Mouse (Mus musculus): ENCODE data around the gene Clec4f. TPM values are rescaled to one million over a fixed set of nuclear protein-coding genes. Genes with fewer than 3 reads are reported as not detected.
"Not testable (repeated sequence)": the region's sequence is repeated elsewhere in the genome, so short reads cannot be mapped to it uniquely, and the experiment has no call there.

Gene Clec4f
- total RNA-seq (2021), result not detected
- long read RNA-seq, experiment 1, result 0 reads
- long read RNA-seq, experiment 2, result 0 reads

- no peak for DNase-seq
Measured at GRCm38 (mm10) chr6:83656087-83656486, at the start of gene Clec4f. Gene Clec4f (minus strand): TSS chr6:83656187.

- no peak for DNase-seq
Measured at GRCm38 (mm10) chr6:83704701-83705100, 48.7 kb upstream of the Clec4f start.

DNA sequence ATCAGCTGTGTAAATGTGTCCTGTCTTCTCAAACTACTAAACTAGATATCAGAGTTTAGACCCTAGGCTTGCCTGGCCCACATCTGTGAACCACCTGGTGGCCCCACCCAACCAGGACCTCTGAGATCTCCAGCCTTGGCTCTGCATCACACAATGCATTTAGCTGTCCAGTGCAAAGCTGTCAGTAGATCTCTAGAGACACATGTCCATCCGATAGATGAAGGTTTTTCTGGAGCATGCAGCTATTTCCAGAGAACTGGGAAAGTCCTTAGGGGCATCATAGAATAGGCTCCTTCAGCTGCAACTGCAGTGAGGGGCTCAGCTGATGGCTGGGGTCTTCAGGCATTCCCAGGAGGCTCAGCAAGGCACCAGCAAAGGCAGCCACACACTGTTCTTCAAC, 48.3 kb upstream of the Clec4f start:
- no peak for DNase-seq

DNA sequence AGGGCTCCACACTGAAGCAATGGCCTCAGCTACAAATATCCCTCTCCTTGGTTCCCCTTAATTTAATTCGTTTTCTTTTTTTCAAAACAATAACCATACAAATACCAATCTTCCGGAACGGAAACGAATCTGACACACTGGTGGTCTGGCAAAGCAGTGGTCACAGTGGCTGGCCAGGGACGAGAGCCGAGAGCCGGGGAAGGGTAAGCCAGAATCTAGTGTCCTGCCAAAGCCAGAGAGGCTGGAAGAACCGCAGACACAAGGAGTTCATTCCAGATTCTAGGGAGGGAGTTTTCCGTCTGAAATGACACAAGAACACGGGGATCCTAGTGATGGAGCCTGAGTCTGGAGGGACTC, 47.7 kb upstream of the Clec4f start:
- DNase-seq, result no peak

GRCm38 (mm10) chr6:83703000-83703721, 47.2 kb upstream of the Clec4f start:
- DNase-seq, result no peak

DNA sequence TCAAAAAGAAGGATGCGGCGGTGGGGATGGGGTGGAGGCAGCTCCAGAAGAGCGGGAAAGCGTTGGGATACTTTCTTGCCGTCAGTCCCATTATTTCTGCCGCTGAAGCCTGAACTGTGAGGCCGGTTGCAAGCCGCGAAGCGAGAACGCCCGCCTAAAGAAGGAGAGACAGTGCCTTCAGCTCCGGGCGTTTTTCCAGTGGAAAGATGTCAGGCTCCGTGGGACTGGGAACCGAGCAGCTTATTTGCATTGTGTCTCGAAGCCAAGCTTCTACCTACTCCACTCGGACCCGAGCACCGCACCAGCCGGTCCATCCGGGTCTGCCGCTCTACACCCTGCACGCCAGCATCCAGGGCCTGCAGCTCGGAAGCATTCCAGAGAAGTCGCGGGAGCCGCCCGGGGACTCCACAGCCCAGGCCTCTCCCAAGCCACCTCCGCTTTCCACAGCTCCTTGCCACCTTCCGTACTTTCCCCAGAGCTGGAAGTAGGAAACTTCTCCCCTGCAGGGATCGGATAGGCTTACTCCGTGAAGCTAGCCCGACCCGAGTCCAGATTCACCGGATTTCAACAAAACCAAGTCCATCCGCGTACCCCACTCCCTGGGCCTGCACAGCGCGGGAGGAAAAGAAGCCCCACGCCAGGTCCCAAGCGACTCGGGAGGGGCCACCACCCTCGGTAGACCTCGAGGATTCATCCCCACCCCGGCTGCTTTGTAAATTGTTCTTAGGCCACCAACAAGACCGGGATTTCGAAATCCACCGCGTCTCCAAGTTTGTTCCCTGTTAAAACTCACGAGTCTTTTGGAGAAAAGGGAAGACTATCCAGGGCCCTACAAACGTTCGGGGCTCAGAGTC, 46.4 kb upstream of the Clec4f start:
- DNase-seq, result no peak

DNA sequence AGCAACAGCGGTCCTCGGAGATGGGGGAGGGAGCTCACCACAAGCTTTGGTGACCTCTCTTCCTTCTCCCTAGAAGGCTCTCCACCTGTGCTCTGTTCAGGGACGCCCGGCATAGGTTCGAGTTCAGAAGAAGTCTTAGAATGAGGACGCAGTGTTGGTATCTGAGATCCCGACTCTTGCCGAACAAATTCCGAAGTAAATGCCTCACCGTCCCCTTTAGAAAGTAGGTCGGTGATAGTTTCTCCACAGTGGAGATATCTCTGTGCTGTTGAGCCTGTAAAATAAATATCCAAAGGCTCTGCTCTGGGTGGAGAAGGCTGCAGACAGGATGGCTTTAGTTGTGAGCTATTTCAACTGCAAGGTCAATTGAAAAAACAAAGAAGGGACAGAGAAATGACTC, 45.0 kb upstream of the Clec4f start:
- no peak for DNase-seq

DNA sequence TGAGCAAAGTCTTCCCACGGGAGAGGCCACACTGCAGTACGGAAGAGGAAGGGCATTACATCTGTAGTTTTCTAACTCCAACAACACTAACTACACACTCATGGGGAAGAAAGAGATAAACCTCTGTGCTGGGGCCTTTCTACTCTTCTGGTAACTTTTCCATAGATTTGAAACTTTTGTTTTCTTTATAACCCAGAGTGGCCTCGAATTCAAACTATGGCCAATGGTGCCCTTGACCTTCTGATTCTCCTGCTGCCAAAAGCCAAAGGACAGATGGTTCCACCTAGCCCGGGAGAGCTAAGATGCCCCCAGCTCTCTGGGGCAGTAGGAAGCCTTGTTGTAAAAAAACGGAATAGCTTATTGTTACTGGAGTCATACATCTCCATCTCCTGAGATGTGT, 44.0 kb upstream of the Clec4f start:
- no peak for DNase-seq

DNA sequence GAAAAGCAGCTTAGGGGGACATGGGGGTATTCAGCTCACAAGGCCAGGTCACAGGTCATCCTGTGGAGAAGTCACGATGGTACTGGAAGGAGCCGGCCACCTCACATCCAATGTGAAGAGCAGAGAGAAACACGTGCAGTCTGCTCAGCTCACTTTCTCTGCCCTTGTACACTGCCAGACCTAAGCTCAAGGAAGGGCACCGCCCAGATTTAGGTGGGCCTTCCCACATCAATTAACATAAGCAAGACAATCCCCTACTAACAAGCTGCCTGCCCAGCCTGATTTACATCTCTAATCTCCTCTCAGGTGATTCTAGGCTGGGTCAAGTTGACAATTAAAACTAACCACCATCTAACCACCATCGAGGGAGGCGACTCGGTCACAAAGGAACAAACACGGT, 41.9 kb upstream of the Clec4f start:
- no peak for DNase-seq

DNA sequence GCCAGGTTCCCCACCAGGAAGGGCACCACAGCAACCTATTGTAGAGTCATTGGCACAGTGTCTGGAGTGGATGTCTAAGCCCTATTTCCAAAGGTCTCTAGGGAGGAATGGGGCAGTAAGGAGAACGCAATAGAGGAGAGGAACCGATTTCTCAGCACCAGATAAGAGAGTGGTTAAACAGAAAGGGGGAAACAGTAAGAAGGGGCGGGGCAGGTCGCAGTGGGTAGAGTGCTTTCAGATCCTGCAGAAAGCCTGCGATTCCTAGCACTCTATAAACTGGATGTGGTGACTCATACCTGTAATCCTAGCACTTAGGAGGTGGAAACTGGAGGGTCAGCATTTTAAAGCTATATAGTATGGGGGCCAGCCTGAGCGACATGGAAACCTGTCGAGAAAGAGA, 40.7 kb upstream of the Clec4f start:
- no peak for DNase-seq

DNA sequence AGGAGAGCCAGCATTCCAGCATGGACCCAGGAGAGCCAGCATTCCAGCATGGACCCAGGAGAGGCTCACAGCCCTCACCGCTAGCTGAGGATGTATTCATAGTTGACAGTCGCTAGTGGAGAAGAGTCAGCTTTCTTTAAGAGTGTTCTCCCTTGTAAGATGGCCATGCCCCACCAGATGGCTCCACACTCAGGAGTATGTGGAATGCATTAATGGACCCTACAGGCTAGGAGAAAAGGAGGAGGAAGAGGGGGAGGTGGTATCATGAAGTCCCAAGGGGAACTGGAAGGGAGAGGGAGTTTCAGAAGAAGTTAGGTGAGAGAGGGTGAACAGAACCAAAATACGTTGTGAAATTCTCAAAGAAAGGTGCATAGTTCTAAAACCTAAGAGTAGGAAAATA, 39.7 kb upstream of the Clec4f start:
- no peak for DNase-seq

- DNase-seq, result no peak
Measured at GRCm38 (mm10) chr6:83693835-83694234, 37.8 kb upstream of the Clec4f start.

DNA sequence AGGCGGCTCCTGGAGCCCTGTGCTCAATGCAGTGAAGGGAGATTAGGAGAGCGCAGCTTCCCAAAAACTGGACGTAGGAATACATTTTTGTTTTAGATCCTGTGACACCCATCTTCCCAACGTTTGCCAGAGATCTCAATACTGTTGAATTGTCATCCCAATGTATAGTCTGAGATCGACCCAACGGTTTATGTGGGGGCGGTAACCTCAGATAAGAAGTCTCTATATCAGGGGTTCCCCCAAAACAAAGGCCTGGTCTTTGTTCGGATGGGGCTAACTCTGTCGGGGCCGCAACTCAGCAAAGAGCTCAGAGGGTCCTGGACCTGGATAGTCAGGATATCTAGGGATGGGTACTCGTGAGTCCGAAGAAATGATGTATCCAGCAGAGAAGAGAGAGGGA, 37.0 kb upstream of the Clec4f start:
- no peak for DNase-seq

DNA sequence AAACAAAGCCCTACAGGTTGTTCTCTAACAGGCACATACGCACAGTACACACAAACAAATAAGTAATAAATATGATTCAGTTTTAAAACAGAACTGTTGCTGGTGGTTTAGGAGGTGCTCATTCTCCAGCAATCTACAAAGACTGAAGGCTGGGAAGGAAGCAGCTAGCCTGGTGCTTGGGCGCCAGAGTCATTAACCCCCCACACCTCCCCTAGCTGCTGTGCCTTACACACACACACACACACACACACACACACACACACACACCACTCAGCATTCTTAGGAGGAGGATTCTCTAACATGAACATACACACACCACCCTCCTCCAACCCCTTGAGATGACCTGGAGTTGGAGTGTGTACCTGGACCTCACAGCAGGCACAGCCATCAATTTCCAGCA, 34.9 kb upstream of the Clec4f start:
- DNase-seq, result no peak

- DNase-seq, result no peak
Measured at GRCm38 (mm10) chr6:83690277-83690676, 34.3 kb upstream of the Clec4f start.

GRCm38 (mm10) chr6:83689374-83689773, 33.4 kb upstream of the Clec4f start:
- no peak for DNase-seq

DNA sequence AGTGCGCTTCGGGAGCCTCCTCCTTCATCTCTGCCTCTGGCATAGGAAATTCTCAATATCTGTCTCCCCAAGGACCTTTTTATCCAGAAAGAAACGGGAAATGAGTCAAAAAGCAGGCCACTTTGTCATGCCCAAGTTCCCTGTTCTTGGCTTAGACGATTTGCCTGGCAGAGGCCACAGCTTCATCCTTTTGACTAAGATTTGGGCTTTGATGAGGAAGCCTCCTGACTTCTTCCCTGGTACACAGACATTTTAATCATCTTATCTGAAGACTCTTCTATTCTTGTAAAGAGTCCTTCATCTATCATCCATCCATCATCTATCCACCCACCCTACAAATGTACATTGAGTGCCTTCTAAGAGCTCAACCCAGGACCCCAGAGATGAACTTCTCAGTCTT, 21.8 kb upstream of the Clec4f start, which contains the start of gene Cd207:
Cd207 (minus strand) TSS at position 101 of the 400 bp plus-strand sequence.
- no peak for DNase-seq

DNA sequence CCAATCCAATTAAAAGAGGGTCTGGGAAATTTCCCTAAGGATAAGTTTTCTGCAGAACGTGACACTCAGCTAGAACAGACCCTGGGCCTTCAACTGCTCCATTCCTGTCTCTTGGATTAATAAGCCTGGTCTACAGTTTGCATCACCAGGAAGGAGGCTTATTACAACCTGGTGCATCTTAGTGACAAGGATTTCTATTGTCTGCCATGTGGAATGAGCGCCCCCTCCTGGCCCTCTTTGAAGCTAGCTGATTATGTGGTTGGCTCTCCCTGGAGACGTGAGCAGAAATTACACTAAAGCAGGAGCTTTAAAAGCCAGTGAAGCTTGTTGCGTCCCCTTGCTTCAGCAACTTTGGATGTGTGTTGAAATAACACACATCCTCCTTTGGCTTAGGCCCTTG, 17.4 kb upstream of the Clec4f start:
- DNase-seq, result peak; percentile 23

DNA sequence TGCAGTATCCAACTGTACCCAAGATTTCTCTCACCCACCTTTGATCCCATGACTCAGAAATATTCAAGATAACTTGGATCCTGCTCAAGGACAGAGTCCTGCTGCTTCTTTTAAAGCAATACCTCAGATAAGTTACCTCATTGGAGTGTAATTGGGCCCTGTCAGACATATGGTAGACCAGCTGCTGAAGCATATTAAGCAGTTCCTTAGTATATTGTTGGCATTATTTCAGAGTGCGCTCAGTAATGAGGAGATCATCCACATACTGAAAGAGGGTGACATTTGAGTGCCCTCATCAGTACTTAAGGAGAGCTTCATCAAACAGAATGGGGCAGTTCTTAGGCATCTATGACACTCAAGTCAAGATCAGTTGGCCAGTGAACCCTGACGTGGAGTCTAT, 9.0 kb upstream of the Clec4f start:
- no peak for DNase-seq

- DNase-seq, result no peak
Measured at GRCm38 (mm10) chr6:83660821-83661220, 4.8 kb upstream of the Clec4f start.

DNA sequence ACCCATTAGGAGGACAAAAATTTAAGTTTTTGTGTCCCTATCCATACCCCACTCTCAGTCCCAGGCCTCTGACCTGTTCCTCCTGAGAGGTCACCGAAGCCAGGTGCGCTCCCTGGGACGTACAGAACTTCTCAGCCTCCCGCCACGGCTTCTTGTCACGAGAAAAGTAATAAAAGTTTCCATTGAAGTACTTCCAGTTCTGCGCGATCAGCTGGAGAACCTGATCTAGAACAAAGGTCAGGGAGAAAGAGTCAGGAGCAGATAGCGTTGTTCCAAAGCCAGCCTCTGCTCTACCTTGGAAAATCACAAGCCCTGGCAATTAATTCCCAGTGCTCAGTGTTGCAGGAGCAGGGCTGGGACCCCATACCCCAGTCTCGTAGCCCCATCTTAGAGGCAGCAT, 9.3 kb downstream of the Clec4f start:
- no peak for DNase-seq

DNA sequence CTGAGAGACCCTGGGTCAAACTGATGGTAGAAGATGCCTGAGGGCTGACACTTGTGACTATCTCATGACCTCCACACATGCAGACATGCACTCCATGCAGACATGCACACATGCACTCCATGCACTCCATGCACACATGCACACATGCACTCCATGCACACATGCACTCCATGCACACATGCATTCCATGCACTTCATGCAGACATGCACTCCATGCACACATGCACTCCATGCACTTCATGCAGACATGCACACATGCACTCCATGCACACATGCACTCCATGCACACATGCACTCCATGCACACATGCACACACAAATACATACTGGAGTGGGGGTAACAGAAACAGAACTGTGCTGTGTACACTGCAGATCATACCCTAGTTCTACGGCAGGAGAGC, 20.7 kb downstream of the Clec4f start:
- no peak for DNase-seq

DNA sequence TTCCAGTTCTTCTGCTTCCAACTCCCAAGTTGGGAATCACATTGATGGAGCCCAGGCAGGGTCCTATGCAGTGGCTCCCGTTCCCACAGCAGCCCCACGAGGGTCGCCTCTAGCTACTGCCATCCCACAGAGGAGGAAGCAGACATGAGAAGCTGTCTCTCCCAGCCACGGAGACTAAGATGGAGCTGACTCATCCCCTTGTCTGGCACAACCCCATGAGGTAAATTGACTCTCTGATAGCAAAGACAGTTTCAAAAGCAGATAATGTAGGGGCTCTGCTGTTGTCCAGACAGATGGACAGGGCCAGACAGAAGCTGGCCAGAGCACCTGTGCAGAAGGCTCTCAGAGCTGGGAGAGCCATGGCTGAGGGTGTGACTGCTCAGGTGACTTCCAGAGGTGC, 21.4 kb downstream of the Clec4f start:
- not testable (repeated sequence) for DNase-seq

- DNase-seq, result not testable (repeated sequence)
Measured at GRCm38 (mm10) chr6:83634106-83634505, 21.9 kb downstream of the Clec4f start.
